Mouse (Mus musculus) bone marrow macrophage, adult 2 months (primary cell): ENCODE measurements around the gene Zfp986.
"Not testable (repeated sequence)": the region's sequence is repeated elsewhere in the genome, so short reads cannot be mapped to it uniquely, and the experiment has no call there.

Source experiments
- CTCF ChIP-seq: IDR thresholded peaks from 2 replicates; pipeline ENCODE4 v1.5.1; 2012; ENCODE audit warnings: low read depth, mild to moderate bottlenecking, low read length, moderate library complexity
- POLR2A ChIP-seq: IDR thresholded peaks from 2 replicates; pipeline ENCODE4 v1.6.1; 2012; ENCODE audit warnings: mild to moderate bottlenecking, low read depth, low read length, borderline replicate concordance

GRCm38 (mm10) chr4:145848891-145849214 is 19.7 kb upstream of the Zfp986 start:
- not testable (repeated sequence) for TF ChIP-seq CTCF, POLR2A
